Mouse (Mus musculus) retina, adult 2 months (tissue): ENCODE data around the gene Prkce.

ENCODE experiments used
- DNase-seq: peaks from one replicate; pipeline ENCODE4 v3.0.0-alpha.2; 2012; ENCODE audit warnings: low read depth, low spot score

The Prkce gene

GRCm38 (mm10) chr17:86254978-86255377 lies 87.4 kb downstream of the Prkce start:
- no peak for DNase-seq

GRCm38 (mm10) chr17:86256730-86257131 lies 89.1 kb downstream of the Prkce start:
- DNase-seq, result no peak

GRCm38 (mm10) chr17:86261067-86261466 lies 93.5 kb downstream of the Prkce start:
- no peak for DNase-seq

GRCm38 (mm10) chr17:86263985-86264649 lies 96.5 kb downstream of the Prkce start:
- DNase-seq, result no peak

GRCm38 (mm10) chr17:86266051-86266450 lies 98.5 kb downstream of the Prkce start:
- no peak for DNase-seq

- no peak for DNase-seq
These were observed 99.7 kb downstream of the Prkce start for GRCm38 (mm10) chr17:86267126-86267760.

- DNase-seq, result no peak
These were observed 102.1 kb downstream of the Prkce start for GRCm38 (mm10) chr17:86269639-86270038.

GRCm38 (mm10) chr17:86270523-86270922 lies 102.9 kb downstream of the Prkce start:
- no peak for DNase-seq

GRCm38 (mm10) chr17:86271277-86271676 lies 103.7 kb downstream of the Prkce start:
- no peak for DNase-seq

- DNase-seq, result no peak
These were observed 105.4 kb downstream of the Prkce start for GRCm38 (mm10) chr17:86272961-86273360.

- DNase-seq, result no peak
These were observed 106.2 kb downstream of the Prkce start for GRCm38 (mm10) chr17:86273566-86274349.

GRCm38 (mm10) chr17:86274350-86274744 lies 106.8 kb downstream of the Prkce start:
- DNase-seq, result no peak

- no peak for DNase-seq
These were observed 108.8 kb downstream of the Prkce start for GRCm38 (mm10) chr17:86276381-86276780.

- DNase-seq, result no peak
These were observed 109.6 kb downstream of the Prkce start for GRCm38 (mm10) chr17:86277032-86277798.

- no peak for DNase-seq
These were observed 110.5 kb downstream of the Prkce start for GRCm38 (mm10) chr17:86277999-86278526.

GRCm38 (mm10) chr17:86279751-86280150 lies 112.2 kb downstream of the Prkce start:
- no peak for DNase-seq

- DNase-seq, result no peak
These were observed 116.2 kb downstream of the Prkce start for GRCm38 (mm10) chr17:86283741-86284140.

GRCm38 (mm10) chr17:86285058-86285457 lies 117.5 kb downstream of the Prkce start:
- DNase-seq, result no peak

GRCm38 (mm10) chr17:86286747-86287271 lies 119.2 kb downstream of the Prkce start:
- no peak for DNase-seq

- DNase-seq, result no peak
These were observed 125.1 kb downstream of the Prkce start for GRCm38 (mm10) chr17:86292711-86293110.

GRCm38 (mm10) chr17:86293247-86293744 lies 125.7 kb downstream of the Prkce start:
- DNase-seq, result peak; percentile 53
